Mouse (Mus musculus) urinary bladder, postnatal 14 days (tissue): Measurements from ENCODE around the gene Robo2.

Experiments used
- DNase-seq: peaks from one replicate; pipeline ENCODE4 v3.0.0; 2021; ENCODE audit warnings: low spot score

Gene Robo2

GRCm38 (mm10) chr16:74321666-74322371, 89.8 kb downstream of the Robo2 start:
- DNase-seq = no peak

GRCm38 (mm10) chr16:74316150-74316549, 95.5 kb downstream of the Robo2 start:
- no peak for DNase-seq

- no peak for DNase-seq
Observed at GRCm38 (mm10) chr16:74313222-74313621, 98.4 kb downstream of the Robo2 start.

GRCm38 (mm10) chr16:74307543-74307887, 104.1 kb downstream of the Robo2 start:
- DNase-seq = no peak

- DNase-seq = no peak
Observed at GRCm38 (mm10) chr16:74306876-74307542, 104.6 kb downstream of the Robo2 start.

GRCm38 (mm10) chr16:74287878-74288277, 123.7 kb downstream of the Robo2 start:
- DNase-seq = no peak

GRCm38 (mm10) chr16:74282549-74282948, 129.1 kb downstream of the Robo2 start:
- no peak for DNase-seq

GRCm38 (mm10) chr16:74276855-74277573, 134.6 kb downstream of the Robo2 start:
- DNase-seq = no peak

GRCm38 (mm10) chr16:74274596-74274995, 137.0 kb downstream of the Robo2 start:
- no peak for DNase-seq

GRCm38 (mm10) chr16:74272993-74273392, 138.6 kb downstream of the Robo2 start:
- DNase-seq = no peak

GRCm38 (mm10) chr16:74258241-74258640, 153.4 kb downstream of the Robo2 start:
- DNase-seq = no peak

GRCm38 (mm10) chr16:74244452-74244851, 167.2 kb downstream of the Robo2 start:
- DNase-seq = no peak

GRCm38 (mm10) chr16:74241534-74241933, 170.1 kb downstream of the Robo2 start:
- no peak for DNase-seq

GRCm38 (mm10) chr16:74237411-74237930, 174.2 kb downstream of the Robo2 start:
- no peak for DNase-seq

GRCm38 (mm10) chr16:74234393-74235059, 177.1 kb downstream of the Robo2 start:
- no peak for DNase-seq

- no peak for DNase-seq
Observed at GRCm38 (mm10) chr16:74233596-74233995, 178.0 kb downstream of the Robo2 start.

GRCm38 (mm10) chr16:74227285-74227684, 184.3 kb downstream of the Robo2 start:
- no peak for DNase-seq

GRCm38 (mm10) chr16:74225423-74226272, 186.0 kb downstream of the Robo2 start:
- no peak for DNase-seq

GRCm38 (mm10) chr16:74222501-74222900, 189.1 kb downstream of the Robo2 start:
- DNase-seq = no peak

- no peak for DNase-seq
Observed at GRCm38 (mm10) chr16:74216879-74217415, 194.7 kb downstream of the Robo2 start.

GRCm38 (mm10) chr16:74215791-74216190, 195.8 kb downstream of the Robo2 start:
- DNase-seq = no peak
